Mouse (Mus musculus): Measurements from ENCODE around the gene Cd274. TPM values are rescaled to one million over a fixed set of nuclear protein-coding genes. Genes with fewer than 3 reads are reported as not detected.

Cd274 gene
- polyA plus RNA-seq, 1 experiment from 2014 or later = 0.76 TPM

DNA sequence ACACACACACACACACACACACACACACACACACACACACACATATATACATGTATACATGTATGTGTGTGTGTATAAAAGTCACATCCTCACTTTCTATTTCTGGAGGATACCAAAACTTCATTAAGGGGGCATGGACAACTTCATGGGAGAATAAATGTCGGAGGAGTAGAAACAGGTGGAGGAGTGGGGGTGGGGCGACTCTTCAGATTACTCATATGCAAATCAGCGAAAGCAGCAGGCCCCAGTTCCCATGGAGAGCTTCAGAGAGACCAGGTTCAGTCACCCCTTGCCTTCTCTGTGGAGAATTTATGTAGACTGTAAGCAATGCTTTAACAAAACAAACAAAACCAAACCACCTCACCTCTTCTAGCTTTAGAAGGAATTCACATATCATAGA is 2.1 kb upstream of the Cd274 start:
- no peak overlapping the region for H3K9ac ChIP-seq
- no peaks in the 10 kb centered on the region for H3K27me3 ChIP-seq
- ATAC-seq (ENCODE audit: insufficient read depth) = no peak
- H3K4me1 ChIP-seq (replicated peaks) = peaks cover 50% of the 10 kb centered on the region
- no peak overlapping the region for H3K4me2 ChIP-seq
- no peak overlapping the region for H3K4me3 ChIP-seq (replicated peaks)
- 59% methylated on average over 3 of the region's 3 CpGs for WGBS (ENCODE audit: insufficient replicate concordance)
- no peak overlapping the region for H3K27ac ChIP-seq (replicated peaks)
- H3K36me3 ChIP-seq (replicated peaks) = no peaks in the 10 kb centered on the region
- no peaks in the 10 kb centered on the region for H3K9me3 ChIP-seq (replicated peaks)

GRCm38 (mm10) chr19:29366226-29366968 is 858 bp upstream of the Cd274 start:
- Histone ChIP-seq H3K4me2 (peak overlapping the region; percentile 96), H3K4me1 (replicated peaks) (peaks cover 39% of the 10 kb centered on the region), H3K36me3 (replicated peaks) (no peaks in the 10 kb centered on the region), H3K9ac (peak overlapping the region; percentile 71), H3K4me3 (replicated peaks) (peak overlapping the region; percentile 74), H3K27me3 (no peaks in the 10 kb centered on the region), H3K9me3 (replicated peaks) (no peaks in the 10 kb centered on the region), H3K27ac (replicated peaks) (peak overlapping the region; percentile 88)
- 16% methylated on average over 20 of the region's 20 CpGs for WGBS (ENCODE audit: insufficient replicate concordance)
- no peak for ATAC-seq (ENCODE audit: insufficient read depth)

- Histone ChIP-seq H3K27ac (replicated peaks) (no peak overlapping the region), H3K4me1 (replicated peaks) (peaks cover 40% of the 10 kb centered on the region), H3K27me3 (no peaks in the 10 kb centered on the region), H3K9ac (no peak overlapping the region), H3K4me3 (replicated peaks) (no peak overlapping the region), H3K4me2 (no peak overlapping the region), H3K9me3 (replicated peaks) (no peaks in the 10 kb centered on the region), H3K36me3 (replicated peaks) (no peaks in the 10 kb centered on the region)
- WGBS (ENCODE audit: insufficient replicate concordance) = 65% methylated on average over 2 of the region's 2 CpGs
- no peak for ATAC-seq (ENCODE audit: insufficient read depth)
These were observed 786 bp downstream of the Cd274 start for GRCm38 (mm10) chr19:29368041-29368440.

DNA sequence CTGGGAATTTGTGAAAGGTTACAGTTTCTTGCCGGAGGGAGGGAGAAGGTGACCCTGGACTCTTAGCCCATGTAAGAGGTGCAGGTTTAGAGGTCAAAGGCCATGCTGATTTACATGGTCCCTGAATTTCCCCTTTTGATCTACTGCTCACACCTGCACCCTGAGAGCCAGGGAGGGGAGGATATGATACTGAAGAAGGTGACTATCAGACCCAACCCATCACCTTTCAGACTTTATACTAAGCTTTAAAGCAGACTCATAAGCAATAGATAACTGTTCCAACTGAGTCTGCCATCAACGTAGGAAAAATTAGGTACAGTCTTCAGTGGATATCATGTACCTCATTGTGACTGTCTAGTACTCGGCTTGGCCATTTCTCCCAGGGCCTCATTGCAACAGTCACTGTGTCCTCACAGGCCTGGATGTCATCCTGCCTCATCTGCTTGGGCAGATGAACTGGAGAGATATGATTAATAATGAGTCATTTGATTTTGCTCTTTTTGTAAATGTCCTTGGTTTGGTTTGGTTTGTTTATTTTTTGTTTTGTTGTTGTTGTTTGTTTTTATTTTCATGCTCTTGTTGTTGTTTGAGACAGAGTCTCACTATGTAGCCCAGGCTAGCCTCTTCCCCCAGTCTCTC is 1.5 kb downstream of the Cd274 start:
- no peak overlapping the region for H3K27ac ChIP-seq (replicated peaks)
- WGBS (ENCODE audit: insufficient replicate concordance) = 39% methylated on average over 3 of the region's 3 CpGs
- ATAC-seq (ENCODE audit: insufficient read depth) = no peak

GRCm38 (mm10) chr19:29370112-29370511 is 2.9 kb downstream of the Cd274 start:
- H3K9ac ChIP-seq = no peak overlapping the region
- no peaks in the 10 kb centered on the region for H3K36me3 ChIP-seq (replicated peaks)
- H3K27ac ChIP-seq (replicated peaks) = no peak overlapping the region
- no peak overlapping the region for H3K4me3 ChIP-seq (replicated peaks)
- H3K9me3 ChIP-seq (replicated peaks) = no peaks in the 10 kb centered on the region
- 56% methylated on average over 12 of the region's 12 CpGs for WGBS (ENCODE audit: insufficient replicate concordance)
- H3K4me2 ChIP-seq = no peak overlapping the region
- ATAC-seq (ENCODE audit: insufficient read depth) = no peak
- no peaks in the 10 kb centered on the region for H3K27me3 ChIP-seq
- H3K4me1 ChIP-seq (replicated peaks) = peaks cover 40% of the 10 kb centered on the region

More for the DNA sequence above, 1.5 kb downstream of the Cd274 start:
- Histone ChIP-seq H3K4me2 (no peak overlapping the region), H3K4me3 (replicated peaks) (no peak overlapping the region), H3K9ac (no peak overlapping the region), H3K27me3 (no peaks in the 10 kb centered on the region), H3K36me3 (replicated peaks) (no peaks in the 10 kb centered on the region), H3K4me1 (replicated peaks) (peaks cover 40% of the 10 kb centered on the region), H3K9me3 (replicated peaks) (no peaks in the 10 kb centered on the region)

DNA sequence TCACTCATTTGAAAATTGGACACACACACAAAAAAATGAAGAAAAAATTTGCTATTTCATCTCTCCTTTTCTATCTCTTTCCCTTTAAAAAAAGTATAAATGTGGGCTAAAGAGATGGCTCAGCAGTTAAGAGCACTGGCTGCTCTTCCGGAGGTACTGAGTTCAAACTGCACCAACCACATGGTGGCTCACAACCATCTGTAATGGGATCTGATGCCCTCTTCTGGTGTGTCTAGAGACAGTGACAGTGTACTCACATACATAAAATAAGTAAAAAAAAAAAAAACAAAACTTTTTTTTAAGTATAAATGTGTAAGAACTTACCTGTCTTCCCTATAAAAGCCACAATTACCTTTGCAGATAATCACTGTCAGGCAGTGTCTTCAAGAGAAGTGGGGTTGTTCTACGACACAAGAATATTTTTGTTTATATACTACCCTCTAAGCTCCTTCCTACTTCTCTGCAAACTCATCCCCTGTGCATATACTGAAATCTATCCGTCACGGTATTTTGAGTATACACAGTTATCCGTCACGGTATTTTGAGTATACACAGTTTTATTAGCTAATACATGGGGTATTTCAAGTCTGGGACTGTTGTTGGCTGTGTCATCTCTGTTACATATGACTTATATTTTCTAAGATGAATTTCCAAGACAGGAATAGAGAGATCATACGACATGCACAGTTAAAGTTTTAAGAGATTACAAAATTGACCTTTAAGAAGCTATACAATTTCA is 3.5 kb downstream of the Cd274 start:
- peaks cover 40% of the 10 kb centered on the region for H3K4me1 ChIP-seq (replicated peaks)
- no peaks in the 10 kb centered on the region for H3K27me3 ChIP-seq
- H3K4me3 ChIP-seq (replicated peaks) = no peak overlapping the region
- no peaks in the 10 kb centered on the region for H3K9me3 ChIP-seq (replicated peaks)
- H3K9ac ChIP-seq = no peak overlapping the region
- ATAC-seq (ENCODE audit: insufficient read depth) = no peak
- no peak overlapping the region for H3K27ac ChIP-seq (replicated peaks)
- no peak overlapping the region for H3K4me2 ChIP-seq
- H3K36me3 ChIP-seq (replicated peaks) = no peaks in the 10 kb centered on the region
- WGBS (ENCODE audit: insufficient replicate concordance) = 73% methylated on average over 7 of the region's 7 CpGs

DNA sequence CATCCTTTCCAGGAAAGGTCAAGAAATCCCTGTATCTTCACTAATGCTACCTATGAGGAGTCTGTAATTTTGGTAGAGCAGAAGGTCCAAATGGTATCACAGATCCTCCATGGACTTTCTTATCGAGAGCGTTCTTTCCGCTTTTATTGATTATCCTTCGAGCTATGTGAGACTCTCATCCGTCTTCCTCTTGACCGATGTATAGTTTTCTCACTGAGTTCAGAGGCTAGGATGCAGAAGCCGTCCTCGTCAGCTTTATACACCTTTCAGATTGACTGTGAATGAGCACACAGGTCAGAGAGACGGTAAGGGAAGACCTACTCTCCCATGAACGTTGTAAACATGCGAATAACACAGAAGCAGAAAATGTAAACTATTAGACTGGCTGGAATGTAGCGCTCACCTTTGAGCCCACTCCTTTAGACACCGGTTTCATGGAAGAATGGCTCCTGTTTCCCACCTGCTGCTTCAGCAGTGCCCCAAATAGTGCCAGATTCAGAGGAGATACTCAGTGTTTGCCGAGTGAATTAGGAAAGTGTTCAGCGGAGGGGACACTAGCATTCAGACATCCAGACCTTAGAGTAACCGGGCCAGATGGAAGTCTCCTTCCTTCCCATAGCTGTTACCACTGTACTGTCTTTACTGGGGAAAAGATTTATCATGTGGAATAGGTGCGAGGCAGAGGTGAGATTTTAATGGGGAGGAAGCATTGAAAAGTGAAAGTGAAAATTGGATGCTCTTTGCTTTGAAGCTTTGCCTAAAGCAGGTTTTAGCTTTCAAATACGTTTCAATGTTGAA is 4.2 kb downstream of the Cd274 start:
- H3K27ac ChIP-seq (replicated peaks) = peak overlapping the region; percentile 51
- peak overlapping the region; percentile 5; the same call in 1 of the 2 replicates for H3K9ac ChIP-seq
- H3K4me3 ChIP-seq (replicated peaks) = peak overlapping the region; percentile 34
- H3K4me2 ChIP-seq = peak overlapping the region; percentile 44
- H3K27me3 ChIP-seq = no peaks in the 10 kb centered on the region
- no peaks in the 10 kb centered on the region for H3K36me3 ChIP-seq (replicated peaks)
- H3K9me3 ChIP-seq (replicated peaks) = no peaks in the 10 kb centered on the region
- no peak for ATAC-seq (ENCODE audit: insufficient read depth)
- WGBS (ENCODE audit: insufficient replicate concordance) = 60% methylated on average over 18 of the region's 18 CpGs
- peaks cover 33% of the 10 kb centered on the region for H3K4me1 ChIP-seq (replicated peaks)

GRCm38 (mm10) chr19:29372138-29372537 is 4.9 kb downstream of the Cd274 start:
- 44% methylated on average over 4 of the region's 4 CpGs for WGBS (ENCODE audit: insufficient replicate concordance)
- Histone ChIP-seq H3K9me3 (replicated peaks) (no peaks in the 10 kb centered on the region), H3K27ac (replicated peaks) (peak overlapping the region; percentile 51), H3K4me1 (replicated peaks) (peaks cover 27% of the 10 kb centered on the region), H3K4me2 (peak overlapping the region; percentile 44), H3K9ac (peak overlapping the region; percentile 5; the same call in 1 of the 2 replicates), H3K27me3 (no peaks in the 10 kb centered on the region), H3K4me3 (replicated peaks) (peak overlapping the region; percentile 34), H3K36me3 (replicated peaks) (no peaks in the 10 kb centered on the region)
- ATAC-seq (ENCODE audit: insufficient read depth) = no peak

- H3K4me1 ChIP-seq (replicated peaks) = peaks cover 23% of the 10 kb centered on the region
- H3K36me3 ChIP-seq (replicated peaks) = no peaks in the 10 kb centered on the region
- no peak for ATAC-seq (ENCODE audit: insufficient read depth)
- no peaks in the 10 kb centered on the region for H3K9me3 ChIP-seq (replicated peaks)
- H3K4me2 ChIP-seq = no peak overlapping the region; the same call in 1 of the 2 replicates
- 63% methylated on average over 3 of the region's 3 CpGs for WGBS (ENCODE audit: insufficient replicate concordance)
- H3K4me3 ChIP-seq (replicated peaks) = no peak overlapping the region
- no peak overlapping the region for H3K27ac ChIP-seq (replicated peaks)
- H3K27me3 ChIP-seq = no peaks in the 10 kb centered on the region
- no peak overlapping the region for H3K9ac ChIP-seq
These were observed 5.4 kb downstream of the Cd274 start for GRCm38 (mm10) chr19:29372621-29373020.

DNA sequence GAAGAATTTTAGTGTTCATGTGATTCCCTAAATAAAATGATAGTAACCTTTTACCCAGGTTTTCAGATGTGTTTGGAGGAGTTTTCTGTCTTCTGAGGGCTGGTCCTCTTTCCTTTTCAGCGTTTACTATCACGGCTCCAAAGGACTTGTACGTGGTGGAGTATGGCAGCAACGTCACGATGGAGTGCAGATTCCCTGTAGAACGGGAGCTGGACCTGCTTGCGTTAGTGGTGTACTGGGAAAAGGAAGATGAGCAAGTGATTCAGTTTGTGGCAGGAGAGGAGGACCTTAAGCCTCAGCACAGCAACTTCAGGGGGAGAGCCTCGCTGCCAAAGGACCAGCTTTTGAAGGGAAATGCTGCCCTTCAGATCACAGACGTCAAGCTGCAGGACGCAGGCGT is 6.2 kb downstream of the Cd274 start:
- H3K4me1 ChIP-seq (replicated peaks) = peaks cover 17% of the 10 kb centered on the region
- no peak overlapping the region for H3K4me3 ChIP-seq (replicated peaks)
- no peaks in the 10 kb centered on the region for H3K36me3 ChIP-seq (replicated peaks)
- no peak overlapping the region for H3K9ac ChIP-seq
- WGBS (ENCODE audit: insufficient replicate concordance) = 74% methylated on average over 11 of the region's 11 CpGs
- ATAC-seq (ENCODE audit: insufficient read depth) = no peak
- H3K27me3 ChIP-seq = no peaks in the 10 kb centered on the region
- no peaks in the 10 kb centered on the region for H3K9me3 ChIP-seq (replicated peaks)
- no peak overlapping the region for H3K4me2 ChIP-seq
- no peak overlapping the region for H3K27ac ChIP-seq (replicated peaks)

All from liver, embryonic 15.5 days (tissue).